Mouse (Mus musculus) erythroblast, embryonic 14.5 days (primary cell): ENCODE results near the gene Gm37240. TPM values are rescaled to one million over a fixed set of nuclear protein-coding genes. Genes with fewer than 3 reads are reported as not detected.

Experiments
- H3K27me3 ChIP-seq: 2 replicates; pipeline ENCODE4 v1.6.1; 2012; ENCODE audit warnings: inconsistent platforms; ENCODE audit not compliant: control insufficient read depth
- H3K36me3 ChIP-seq: 2 replicates; pipeline ENCODE4 v1.6.1; 2012; ENCODE audit warnings: mild to moderate bottlenecking, inconsistent platforms; ENCODE audit not compliant: control insufficient read depth
- H3K4me1 ChIP-seq: 2 replicates; pipeline ENCODE4 v1.6.1; 2012; ENCODE audit warnings: inconsistent platforms; ENCODE audit not compliant: control insufficient read depth
- H3K4me3 ChIP-seq: replicated peaks from 2 replicates; pipeline ENCODE3; 2012; ENCODE audit warnings: moderate library complexity, mild to moderate bottlenecking, inconsistent platforms
- H3K9me3 ChIP-seq: 2 replicates; pipeline ENCODE4 v1.6.1; 2012; ENCODE audit warnings: low read length, inconsistent platforms, mixed read lengths; ENCODE audit not compliant: control insufficient read depth
- GATA1 ChIP-seq: IDR thresholded peaks from 2 replicates; pipeline ENCODE4 v1.6.1; 2012; ENCODE audit warnings: low read length, inconsistent platforms, mixed read lengths
- TAL1 ChIP-seq: IDR thresholded peaks from 3 replicates; pipeline ENCODE4 v1.6.1; 2012; ENCODE audit warnings: low read length, inconsistent platforms, mixed read lengths
- polyA plus RNA-seq: library from polyadenylated mRNA; stranded (reverse); fragments of >175 nt; gene quantifications from 2 replicates; pipeline ENCODE4 v1.2.3, GENCODE M21; 2012

The Gm37240 gene
- polyA plus RNA-seq, 1 experiment: not detected

- Histone ChIP-seq H3K4me3 (no peak overlapping the region), H3K27me3 (peaks cover 60% of the 10 kb centered on the region), H3K36me3 (no peaks in the 10 kb centered on the region)
Observed at GRCm38 (mm10) chr3:85885906-85886305, 1.4 kb downstream of the Gm37240 start.

GRCm38 (mm10) chr3:85880687-85881086, 6.6 kb downstream of the Gm37240 start:
- peaks cover 9% of the 10 kb centered on the region for H3K27me3 ChIP-seq
- no peak for TF ChIP-seq GATA1
- no peak for TF ChIP-seq TAL1
- H3K36me3 ChIP-seq: no peaks in the 10 kb centered on the region

More at GRCm38 (mm10) chr3:85885906-85886305, 1.4 kb downstream of the Gm37240 start:
- TF ChIP-seq TAL1 (no peak), GATA1 (no peak)
- Histone ChIP-seq H3K4me1 (peaks cover 26% of the 10 kb centered on the region), H3K9me3 (no peaks in the 10 kb centered on the region; the same call in 1 of the 2 replicates)

GRCm38 (mm10) chr3:85880068-85880467, 7.2 kb downstream of the Gm37240 start:
- Histone ChIP-seq H3K9me3 (no peaks in the 10 kb centered on the region), H3K36me3 (no peaks in the 10 kb centered on the region), H3K4me1 (peaks cover 5% of the 10 kb centered on the region), H3K4me3 (no peak overlapping the region), H3K27me3 (peaks cover 4% of the 10 kb centered on the region; the same call in 1 of the 2 replicates)
- TF ChIP-seq TAL1 (no peak), GATA1 (no peak)

More at GRCm38 (mm10) chr3:85880687-85881086, 6.6 kb downstream of the Gm37240 start:
- Histone ChIP-seq H3K4me3 (no peak overlapping the region), H3K9me3 (no peaks in the 10 kb centered on the region), H3K4me1 (peaks cover 5% of the 10 kb centered on the region)

- Histone ChIP-seq H3K27me3 (no peaks in the 10 kb centered on the region; the same call in 1 of the 2 replicates), H3K4me3 (no peak overlapping the region), H3K9me3 (no peaks in the 10 kb centered on the region), H3K36me3 (no peaks in the 10 kb centered on the region), H3K4me1 (peaks cover 5% of the 10 kb centered on the region)
- TF ChIP-seq TAL1 (no peak), GATA1 (no peak)
Observed at GRCm38 (mm10) chr3:85878911-85879310, 8.4 kb downstream of the Gm37240 start.

- H3K9me3 ChIP-seq: peaks cover 2% of the 10 kb centered on the region
- no peak for TF ChIP-seq TAL1
- H3K4me1 ChIP-seq: no peaks in the 10 kb centered on the region
- no peaks in the 10 kb centered on the region for H3K27me3 ChIP-seq
- no peaks in the 10 kb centered on the region for H3K36me3 ChIP-seq
- no peak overlapping the region for H3K4me3 ChIP-seq
Observed at GRCm38 (mm10) chr3:85863996-85864395, 23.3 kb downstream of the Gm37240 start.

GRCm38 (mm10) chr3:85862886-85863285, 24.4 kb downstream of the Gm37240 start:
- no peak for TF ChIP-seq GATA1
- no peak for TF ChIP-seq TAL1
- Histone ChIP-seq H3K4me3 (no peak overlapping the region), H3K27me3 (no peaks in the 10 kb centered on the region), H3K4me1 (peaks cover 7% of the 10 kb centered on the region), H3K9me3 (no peaks in the 10 kb centered on the region), H3K36me3 (no peaks in the 10 kb centered on the region)

GRCm38 (mm10) chr3:85860996-85861395, 26.3 kb downstream of the Gm37240 start:
- H3K4me3 ChIP-seq: no peak overlapping the region
- no peak for TF ChIP-seq TAL1

GRCm38 (mm10) chr3:85859311-85859710, 28.0 kb downstream of the Gm37240 start:
- Histone ChIP-seq H3K9me3 (no peaks in the 10 kb centered on the region), H3K4me1 (peaks cover 39% of the 10 kb centered on the region), H3K4me3 (no peak overlapping the region), H3K36me3 (no peaks in the 10 kb centered on the region), H3K27me3 (no peaks in the 10 kb centered on the region)
- TF ChIP-seq GATA1 (no peak), TAL1 (no peak)

More at GRCm38 (mm10) chr3:85860996-85861395, 26.3 kb downstream of the Gm37240 start:
- H3K27me3 ChIP-seq: no peaks in the 10 kb centered on the region
- peaks cover 24% of the 10 kb centered on the region for H3K4me1 ChIP-seq
- no peaks in the 10 kb centered on the region for H3K36me3 ChIP-seq
- H3K9me3 ChIP-seq: no peaks in the 10 kb centered on the region

- no peaks in the 10 kb centered on the region for H3K36me3 ChIP-seq
- H3K4me1 ChIP-seq: peaks cover 39% of the 10 kb centered on the region
- H3K4me3 ChIP-seq: no peak overlapping the region
- no peaks in the 10 kb centered on the region for H3K9me3 ChIP-seq
- TF ChIP-seq TAL1: no peak
- TF ChIP-seq GATA1: no peak
- H3K27me3 ChIP-seq: no peaks in the 10 kb centered on the region
Observed at GRCm38 (mm10) chr3:85858140-85859135, 28.9 kb downstream of the Gm37240 start.
